Mouse (Mus musculus): ENCODE data around the gene Plekhd1. TPM values are rescaled to one million over a fixed set of nuclear protein-coding genes. Genes with fewer than 3 reads are reported as not detected.
A peak's percentile ranks its signal among the peaks of the same experiment; 100 is the strongest.

Gene Plekhd1
- polyA plus RNA-seq, 1 experiment from 2014 or later: 0.15 TPM

- no peaks in the 10 kb centered on the region for H3K4me1 ChIP-seq (ENCODE audit: control insufficient read depth, insufficient read depth, low read length)
- ATAC-seq (no peak), DNase-seq (ENCODE audit: low spot score) (no peak)
- H3K9ac ChIP-seq (ENCODE audit: low read length): no peak overlapping the region
- H3K27ac ChIP-seq (ENCODE audit: low read depth, low read length): no peak overlapping the region
- H3K9me3 ChIP-seq (replicated peaks; ENCODE audit: control insufficient read depth, low read length): no peaks in the 10 kb centered on the region
- no peaks in the 10 kb centered on the region for H3K27me3 ChIP-seq (replicated peaks; ENCODE audit: control insufficient read depth, insufficient read depth, low read length)
- no peaks in the 10 kb centered on the region for H3K36me3 ChIP-seq (ENCODE audit: control insufficient read depth, insufficient read depth, low read length)
- WGBS: 74% methylated on average over 6 of the region's 6 CpGs
- H3K4me2 ChIP-seq (ENCODE audit: low read length): no peak overlapping the region
- no peak overlapping the region for H3K4me3 ChIP-seq (ENCODE audit: low read depth, low read length)
Measured at GRCm38 (mm10) chr12:80715915-80716314, 23.5 kb downstream of the Plekhd1 start.

GRCm38 (mm10) chr12:80719141-80719540 lies 26.8 kb downstream of the Plekhd1 start:
- Histone ChIP-seq H3K27me3 (replicated peaks; ENCODE audit: control insufficient read depth, insufficient read depth, low read length) (no peaks in the 10 kb centered on the region), H3K27ac (ENCODE audit: low read depth, low read length) (no peak overlapping the region), H3K9me3 (replicated peaks; ENCODE audit: control insufficient read depth, low read length) (no peaks in the 10 kb centered on the region), H3K4me2 (ENCODE audit: low read length) (no peak overlapping the region), H3K4me1 (ENCODE audit: control insufficient read depth, insufficient read depth, low read length) (no peaks in the 10 kb centered on the region), H3K4me3 (ENCODE audit: low read depth, low read length) (no peak overlapping the region), H3K36me3 (ENCODE audit: control insufficient read depth, insufficient read depth, low read length) (no peaks in the 10 kb centered on the region), H3K9ac (ENCODE audit: low read length) (no peak overlapping the region)
- 91% methylated on average over 2 of the region's 2 CpGs for WGBS
- DNase-seq (ENCODE audit: low spot score) (no peak), ATAC-seq (no peak)

DNA sequence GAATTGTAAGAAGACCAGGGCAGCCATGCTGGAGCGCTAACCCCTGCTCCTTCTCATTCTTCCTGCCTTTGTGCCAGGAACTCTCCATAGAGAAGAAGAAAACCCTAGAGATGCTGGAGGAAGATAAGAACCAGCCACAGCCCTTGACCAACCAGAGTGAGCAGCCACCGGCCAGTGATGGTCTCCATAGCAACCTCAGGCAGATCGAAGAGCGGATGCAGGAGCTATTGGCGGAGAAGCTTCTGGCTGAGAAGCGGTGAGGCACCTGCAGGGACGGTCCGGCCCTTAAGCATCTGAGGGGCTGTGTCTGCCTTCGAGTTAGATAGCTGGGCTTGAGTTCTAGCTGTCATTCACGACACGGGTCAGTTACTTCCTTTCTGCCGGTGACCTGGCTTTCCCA lies 28.1 kb downstream of the Plekhd1 start:
- ATAC-seq: no peak
- 71% methylated on average over 12 of the region's 12 CpGs for WGBS
- H3K9me3 ChIP-seq (replicated peaks; ENCODE audit: control insufficient read depth, low read length): no peaks in the 10 kb centered on the region
- no peak overlapping the region for H3K4me3 ChIP-seq (ENCODE audit: low read depth, low read length)
- H3K9ac ChIP-seq (ENCODE audit: low read length): no peak overlapping the region
- H3K4me1 ChIP-seq (ENCODE audit: control insufficient read depth, insufficient read depth, low read length): no peaks in the 10 kb centered on the region
- no peak overlapping the region for H3K27ac ChIP-seq (ENCODE audit: low read depth, low read length)
- no peak for DNase-seq (ENCODE audit: low spot score)
- H3K27me3 ChIP-seq (replicated peaks; ENCODE audit: control insufficient read depth, insufficient read depth, low read length): no peaks in the 10 kb centered on the region
- no peak overlapping the region for H3K4me2 ChIP-seq (ENCODE audit: low read length)
- H3K36me3 ChIP-seq (ENCODE audit: control insufficient read depth, insufficient read depth, low read length): no peaks in the 10 kb centered on the region

GRCm38 (mm10) chr12:80721458-80721857 lies 29.1 kb downstream of the Plekhd1 start:
- DNase-seq (ENCODE audit: low spot score): no peak

GRCm38 (mm10) chr12:80724853-80725559 lies 32.6 kb downstream of the Plekhd1 start:
- DNase-seq (ENCODE audit: low spot score) (peak; percentile 85), ATAC-seq (peak; percentile 50; the same call in 1 of the 2 replicates)
- H3K27ac ChIP-seq (ENCODE audit: low read depth, low read length): no peak overlapping the region
- 26% methylated on average over 10 of the region's 10 CpGs for WGBS
- no peak overlapping the region for H3K4me2 ChIP-seq (ENCODE audit: low read length)
- H3K9me3 ChIP-seq (replicated peaks; ENCODE audit: control insufficient read depth, low read length): no peaks in the 10 kb centered on the region
- H3K4me1 ChIP-seq (ENCODE audit: control insufficient read depth, insufficient read depth, low read length): no peaks in the 10 kb centered on the region
- H3K36me3 ChIP-seq (ENCODE audit: control insufficient read depth, insufficient read depth, low read length): no peaks in the 10 kb centered on the region
- H3K9ac ChIP-seq (ENCODE audit: low read length): no peak overlapping the region
- H3K27me3 ChIP-seq (replicated peaks; ENCODE audit: control insufficient read depth, insufficient read depth, low read length): no peaks in the 10 kb centered on the region
- no peak overlapping the region for H3K4me3 ChIP-seq (ENCODE audit: low read depth, low read length)

More at GRCm38 (mm10) chr12:80721458-80721857, 29.1 kb downstream of the Plekhd1 start:
- Histone ChIP-seq H3K9me3 (replicated peaks; ENCODE audit: control insufficient read depth, low read length) (no peaks in the 10 kb centered on the region), H3K36me3 (ENCODE audit: control insufficient read depth, insufficient read depth, low read length) (no peaks in the 10 kb centered on the region), H3K27ac (ENCODE audit: low read depth, low read length) (no peak overlapping the region), H3K27me3 (replicated peaks; ENCODE audit: control insufficient read depth, insufficient read depth, low read length) (no peaks in the 10 kb centered on the region), H3K4me3 (ENCODE audit: low read depth, low read length) (no peak overlapping the region), H3K9ac (ENCODE audit: low read length) (no peak overlapping the region), H3K4me2 (ENCODE audit: low read length) (no peak overlapping the region), H3K4me1 (ENCODE audit: control insufficient read depth, insufficient read depth, low read length) (no peaks in the 10 kb centered on the region)
- ATAC-seq: no peak
- 91% methylated on average over 15 of the region's 15 CpGs for WGBS

DNA sequence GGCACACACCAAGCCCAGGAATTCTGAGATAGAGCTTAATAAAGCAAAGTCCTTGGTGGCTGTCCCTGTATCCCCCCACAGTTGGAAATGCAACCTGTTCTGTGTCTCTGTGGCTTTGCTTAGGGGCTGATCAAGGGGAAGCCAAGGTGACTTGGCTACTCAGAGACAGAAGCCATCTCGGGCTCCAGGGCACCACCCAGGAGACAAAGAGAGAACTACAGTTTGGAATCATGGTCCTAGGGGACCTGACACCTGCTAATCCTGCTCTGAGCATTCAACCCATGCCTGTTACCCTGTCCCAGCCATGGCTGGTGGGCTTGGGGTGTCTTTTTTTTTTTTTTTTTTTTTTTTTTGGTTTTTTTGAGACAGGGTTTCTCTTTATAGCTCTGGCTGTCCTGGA lies 35.8 kb downstream of the Plekhd1 start:
- H3K36me3 ChIP-seq (ENCODE audit: control insufficient read depth, insufficient read depth, low read length): no peaks in the 10 kb centered on the region
- no peaks in the 10 kb centered on the region for H3K27me3 ChIP-seq (replicated peaks; ENCODE audit: control insufficient read depth, insufficient read depth, low read length)
- no peak for ATAC-seq
- no peak overlapping the region for H3K27ac ChIP-seq (ENCODE audit: low read depth, low read length)
- no peaks in the 10 kb centered on the region for H3K9me3 ChIP-seq (replicated peaks; ENCODE audit: control insufficient read depth, low read length)
- WGBS: 29% methylated on average over 1 of the region's 1 CpGs
- no peak overlapping the region for H3K9ac ChIP-seq (ENCODE audit: low read length)
- H3K4me3 ChIP-seq (ENCODE audit: low read depth, low read length): no peak overlapping the region
- no peaks in the 10 kb centered on the region for H3K4me1 ChIP-seq (ENCODE audit: control insufficient read depth, insufficient read depth, low read length)
- no peak overlapping the region for H3K4me2 ChIP-seq (ENCODE audit: low read length)
- DNase-seq (ENCODE audit: low spot score): no peak

- no peak for ATAC-seq
- Histone ChIP-seq H3K36me3 (ENCODE audit: control insufficient read depth, insufficient read depth, low read length) (no peaks in the 10 kb centered on the region), H3K9me3 (replicated peaks; ENCODE audit: control insufficient read depth, low read length) (no peaks in the 10 kb centered on the region), H3K4me1 (ENCODE audit: control insufficient read depth, insufficient read depth, low read length) (no peaks in the 10 kb centered on the region), H3K27ac (ENCODE audit: low read depth, low read length) (no peak overlapping the region), H3K4me2 (ENCODE audit: low read length) (no peak overlapping the region), H3K27me3 (replicated peaks; ENCODE audit: control insufficient read depth, insufficient read depth, low read length) (no peaks in the 10 kb centered on the region), H3K9ac (ENCODE audit: low read length) (no peak overlapping the region), H3K4me3 (ENCODE audit: low read depth, low read length) (no peak overlapping the region)
- 46% methylated on average over 2 of the region's 2 CpGs for WGBS
- DNase-seq (ENCODE audit: low spot score): peak; percentile 39
Measured at GRCm38 (mm10) chr12:80728814-80729213, 36.4 kb downstream of the Plekhd1 start.

DNA sequence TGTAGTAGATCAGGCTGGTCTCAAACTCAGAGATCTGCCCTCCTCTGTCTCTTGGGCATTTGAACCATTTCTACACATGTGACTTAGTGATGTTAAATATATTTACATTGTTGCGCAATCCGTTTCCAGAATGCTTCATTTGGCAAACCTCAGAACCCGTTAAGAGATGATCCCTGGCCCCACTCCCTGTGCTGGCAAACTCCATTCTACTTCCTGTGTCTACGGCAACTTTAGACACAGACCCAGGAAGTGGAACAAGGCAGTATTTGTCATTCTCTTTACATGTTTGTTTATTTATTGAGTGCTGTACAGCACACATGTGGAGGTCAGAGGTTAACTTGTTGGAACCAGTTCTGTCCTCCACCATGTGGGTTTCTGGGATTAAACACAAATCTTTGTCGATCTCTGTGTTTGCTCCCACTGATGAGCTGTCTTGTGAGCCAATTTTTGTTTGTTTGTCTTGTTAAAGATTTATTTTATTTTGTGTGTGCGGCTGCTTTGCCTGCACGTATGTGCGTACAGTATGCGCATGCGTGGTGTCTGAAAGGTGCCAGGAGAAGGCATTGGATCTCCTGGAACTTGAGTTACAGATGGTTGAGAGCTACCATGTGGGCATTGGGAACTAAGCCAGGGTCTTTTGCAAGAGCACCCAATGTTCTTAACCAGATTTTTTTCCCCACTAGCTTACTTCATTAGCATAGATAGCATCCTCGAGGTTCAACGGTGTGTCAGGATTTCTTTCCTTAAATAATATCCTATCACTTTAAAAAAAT lies 37.6 kb downstream of the Plekhd1 start:
- DNase-seq (ENCODE audit: low spot score): peak; percentile 79
- H3K9ac ChIP-seq (ENCODE audit: low read length): no peak overlapping the region
- 76% methylated on average over 12 of the region's 12 CpGs for WGBS
- H3K36me3 ChIP-seq (ENCODE audit: control insufficient read depth, insufficient read depth, low read length): no peaks in the 10 kb centered on the region
- 0 out of 2 replicates have a peak overlapping the region, but pooled peaks have one; percentile 15 for H3K27ac ChIP-seq (ENCODE audit: low read depth, low read length)
- H3K4me1 ChIP-seq (ENCODE audit: control insufficient read depth, insufficient read depth, low read length): no peaks in the 10 kb centered on the region
- 0 out of 2 replicates have a peak overlapping the region, but pooled peaks have one; percentile 16 for H3K4me2 ChIP-seq (ENCODE audit: low read length)
- no peak overlapping the region for H3K4me3 ChIP-seq (ENCODE audit: low read depth, low read length)
- H3K9me3 ChIP-seq (replicated peaks; ENCODE audit: control insufficient read depth, low read length): no peaks in the 10 kb centered on the region
- no peaks in the 10 kb centered on the region for H3K27me3 ChIP-seq (replicated peaks; ENCODE audit: control insufficient read depth, insufficient read depth, low read length)
- peak; percentile 51 for ATAC-seq

- no peak overlapping the region for H3K9ac ChIP-seq (ENCODE audit: low read length)
- no peaks in the 10 kb centered on the region for H3K9me3 ChIP-seq (replicated peaks; ENCODE audit: control insufficient read depth, low read length)
- H3K36me3 ChIP-seq (ENCODE audit: control insufficient read depth, insufficient read depth, low read length): no peaks in the 10 kb centered on the region
- peak; percentile 90 for DNase-seq (ENCODE audit: low spot score)
- peak; percentile 91 for ATAC-seq
- H3K27me3 ChIP-seq (replicated peaks; ENCODE audit: control insufficient read depth, insufficient read depth, low read length): no peaks in the 10 kb centered on the region
- H3K27ac ChIP-seq (ENCODE audit: low read depth, low read length): peak overlapping the region; percentile 15; the same call in 1 of the 2 replicates
- H3K4me2 ChIP-seq (ENCODE audit: low read length): peak overlapping the region; percentile 16; the same call in 1 of the 2 replicates
- no peaks in the 10 kb centered on the region for H3K4me1 ChIP-seq (ENCODE audit: control insufficient read depth, insufficient read depth, low read length)
- 5% methylated on average over 9 of the region's 9 CpGs for WGBS
- H3K4me3 ChIP-seq (ENCODE audit: low read depth, low read length): no peak overlapping the region
Measured at GRCm38 (mm10) chr12:80730567-80730966, 38.2 kb downstream of the Plekhd1 start.
